ENCODE assay signal across 8 mouse cellular contexts in genomic region chr17:12318663-12319201, GRCm38 (mm10). TPM values are rescaled to one million over a fixed set of nuclear protein-coding genes. Genes with fewer than 3 reads are reported as not detected.
DNase-seq lines count a peak whose midpoint lies in the region; ATAC-seq lines count a peak whose summit lies in the region.

TSS of gene Map3k4 (minus strand) at chr17:12318796.

- under 1% methylated on average over 38 of the region's 39 CpGs for WGBS in embryonic facial prominence, embryonic 12.5 days
- under 1% methylated on average over 39 of the region's 39 CpGs for WGBS in limb, embryonic 10.5 days
- WGBS in midbrain, embryonic 12.5 days: under 1% methylated on average over 39 of the region's 39 CpGs

- no peaks in the 10 kb centered on the region for H3K27me3 ChIP-seq in embryonic facial prominence, embryonic 12.5 days
- no peaks in the 10 kb centered on the region for H3K27me3 ChIP-seq in limb, embryonic 10.5 days (ENCODE audit: low read depth, poor library complexity, severe bottlenecking)
- H3K27me3 ChIP-seq in midbrain, embryonic 12.5 days: no peaks in the 10 kb centered on the region

- H3K9ac ChIP-seq in embryonic facial prominence, embryonic 12.5 days: peak within 1 kb of the TSS; percentile 72
- peak within 1 kb of the TSS; percentile 97 for H3K9ac ChIP-seq in midbrain, embryonic 12.5 days (replicated peaks)

- peaks cover 11% of the 10 kb centered on the region for H3K4me1 ChIP-seq in embryonic facial prominence, embryonic 12.5 days
- H3K4me1 ChIP-seq in limb, embryonic 10.5 days: peaks cover 21% of the 10 kb centered on the region
- H3K4me1 ChIP-seq in midbrain, embryonic 12.5 days: peaks cover 24% of the 10 kb centered on the region

- no peaks in the 10 kb centered on the region for H3K9me3 ChIP-seq in embryonic facial prominence, embryonic 12.5 days
- no peaks in the 10 kb centered on the region for H3K9me3 ChIP-seq in limb, embryonic 10.5 days (replicated peaks)
- H3K9me3 ChIP-seq in midbrain, embryonic 12.5 days: no peaks in the 10 kb centered on the region

- H3K4me2 ChIP-seq in embryonic facial prominence, embryonic 12.5 days (replicated peaks): peak within 1 kb of the TSS; percentile 67
- H3K4me2 ChIP-seq in midbrain, embryonic 12.5 days (replicated peaks): peak within 1 kb of the TSS; percentile 72

- no peaks in the 10 kb centered on the region for H3K36me3 ChIP-seq in embryonic facial prominence, embryonic 12.5 days
- no peaks in the 10 kb centered on the region for H3K36me3 ChIP-seq in limb, embryonic 10.5 days
- no peaks in the 10 kb centered on the region for H3K36me3 ChIP-seq in midbrain, embryonic 12.5 days

- peak within 1 kb of the TSS; percentile 95 for H3K27ac ChIP-seq in embryonic facial prominence, embryonic 12.5 days
- peak within 1 kb of the TSS; percentile 99 for H3K27ac ChIP-seq in limb, embryonic 10.5 days
- H3K27ac ChIP-seq in midbrain, embryonic 12.5 days (replicated peaks): peak within 1 kb of the TSS; percentile 98

- peak; percentile 84 for DNase-seq in 3T3-L1 (ENCODE audit: low read depth, low spot score)
- peak; percentile 96 to 98 for DNase-seq in adrenal gland, postnatal 36 days
- DNase-seq in heart, adult 11 months: peak; percentile 99
- peak; percentile 97 for DNase-seq in kidney, adult 18-20 months
- DNase-seq in limb, embryonic 10.5 days (ENCODE audit: low spot score): peak; percentile 94
- DNase-seq in skeletal muscle tissue, adult 2 months (ENCODE audit: low read depth, low spot score): peak; percentile 80

- peak within 1 kb of the TSS; percentile 67 for H3K4me3 ChIP-seq in embryonic facial prominence, embryonic 12.5 days
- peak within 1 kb of the TSS; percentile 99 for H3K4me3 ChIP-seq in limb, embryonic 10.5 days
- H3K4me3 ChIP-seq in midbrain, embryonic 12.5 days: peak within 1 kb of the TSS; percentile 98

- ATAC-seq in embryonic facial prominence, embryonic 12.5 days (ENCODE audit: insufficient number of reproducible peaks, insufficient read depth, low FRiP score, low TSS enrichment): peak; percentile 90
- peak; percentile 95 for ATAC-seq in midbrain, embryonic 12.5 days (ENCODE audit: low FRiP score, low read depth)

RNA-seq across cellular contexts. Expression of gene Map3k4, which starts in this region (rescaled TPM):
- total RNA-seq in adrenal gland, postnatal 36 days (2021): 10 to 100 TPM; 20.1 to 27.4 TPM
- polyA plus RNA-seq in embryonic facial prominence, embryonic 12.5 days (2016; fragmentation: Nextera tagmentation; extraction: Ambion mirVana): 58.2 and 60.5 TPM in 2 replicates
- polyA plus RNA-seq in limb, embryonic 10.5 days (2016; fragmentation: Nextera tagmentation; extraction: Ambion mirVana): 47.8 and 49.9 TPM in 2 replicates
- polyA plus RNA-seq in midbrain, embryonic 12.5 days (2016; fragmentation: Nextera tagmentation; extraction: Ambion mirVana): 53.3 and 56.7 TPM in 2 replicates

Comparison
In these comparisons a context has a peak if more than half of its experiments do, and no peak if none do; other contexts are left out.
1. Peak in every context shown above with its lines: DNase-seq, ATAC-seq, H3K4me3 ChIP-seq and H3K27ac ChIP-seq.